Mouse (Mus musculus): ENCODE data around the gene Ccnd3.

GRCm38 (mm10) chr17:47539128-47539527 lies 34.3 kb downstream of the Ccnd3 start:
- TF ChIP-seq CTCF (IDR thresholded peaks at IDR 0.05; ENCODE audit: low read depth) (no peak), EP300 (IDR thresholded peaks at IDR 0.05; ENCODE audit: low read depth) (no peak)
